Mouse (Mus musculus) E14TG2a.4 (cell line): ENCODE measurements at regions not wholly inside any gene's neighbourhood (a gene's known extent, or its start where the extent isn't known, plus 50 kb on each side); places are given as distances from the start of the nearest gene placed in this dataset.

Experiments used
- CTCF ChIP-seq: conservative IDR thresholded peaks from 2 replicates; pipeline ENCODE4 v1.5.1; 2014; ENCODE audit warnings: low read length
- NANOG ChIP-seq: IDR thresholded peaks from 2 replicates; pipeline ENCODE4 v1.6.1; 2014; ENCODE audit warnings: borderline replicate concordance, low read length, mixed read lengths
- POU5F1 ChIP-seq: IDR thresholded peaks from 2 replicates; pipeline ENCODE4 v1.6.1; 2014; ENCODE audit warnings: low read length, borderline replicate concordance

- no peak for TF ChIP-seq CTCF
- no peak for TF ChIP-seq POU5F1
- TF ChIP-seq NANOG = no peak
Observed at GRCm38 (mm10) chr14:54148121-54148520, 105.8 kb downstream of the Dad1 start.
